Mouse (Mus musculus): ENCODE data around the gene Spred1. TPM values are rescaled to one million over a fixed set of nuclear protein-coding genes. Genes with fewer than 3 reads are reported as not detected.

Spred1 gene
- total RNA-seq, 2 experiments from 2014 or later: 67.5 to 72.2 TPM

Small RNA genes lying within 50 kb of the gene (microRNA-seq; reads per million reads assigned to microRNA genes)
- 2,189 to 6,604 reads per million in 2 experiments for gene Mir674

Other genes starting within 250 kb of the Spred1 start
- 1 to 10 TPM in 1 of 2 experiments, under 1 TPM in 1; 0.56 to 1.0 TPM for gene Tmco5, start 242.7 kb upstream of the Spred1 start, total RNA-seq (2021)
- gene Fam98b, start 128.4 kb downstream of the Spred1 start, total RNA-seq (2021): 10 to 100 TPM; 48.1 to 48.8 TPM
- 100 to 1,000 TPM; 238 to 268 TPM for gene Rasgrp1, start 221.6 kb downstream of the Spred1 start, total RNA-seq (2021)

All from layer of hippocampus, postnatal 10 days (tissue).